Mouse (Mus musculus): ENCODE results near the gene Slc39a5.

Slc39a5 gene

GRCm38 (mm10) chr10:128376455-128377211 is 24.4 kb downstream of the Slc39a5 start, which contains the start of gene Ankrd52:
Gene Ankrd52 (plus strand): TSS chr10:128377115.
- peak; percentile 72 to 90 for DNase-seq (ENCODE audit: low spot score in 2 of 2)

GRCm38 (mm10) chr10:128376099-128376454 is 25.0 kb downstream of the Slc39a5 start:
- no peak for DNase-seq (ENCODE audit: low spot score in 2 of 2)

GRCm38 (mm10) chr10:128374393-128374792 is 26.6 kb downstream of the Slc39a5 start:
- DNase-seq (ENCODE audit: low spot score in 2 of 2), result no peak

GRCm38 (mm10) chr10:128372989-128373748 is 27.9 kb downstream of the Slc39a5 start:
- DNase-seq (ENCODE audit: low spot score in 2 of 2), result no peak

GRCm38 (mm10) chr10:128372142-128372541 is 28.9 kb downstream of the Slc39a5 start:
- no peak for DNase-seq (ENCODE audit: low spot score in 2 of 2)

GRCm38 (mm10) chr10:128370601-128371000 is 30.4 kb downstream of the Slc39a5 start:
- no peak for DNase-seq (ENCODE audit: low spot score in 2 of 2)

GRCm38 (mm10) chr10:128370021-128370420 is 31.0 kb downstream of the Slc39a5 start:
- no peak for DNase-seq (ENCODE audit: low spot score in 2 of 2)

- no peak for DNase-seq (ENCODE audit: low spot score in 2 of 2)
These were observed 31.4 kb downstream of the Slc39a5 start for GRCm38 (mm10) chr10:128369599-128369998.

GRCm38 (mm10) chr10:128369218-128369543 is 31.8 kb downstream of the Slc39a5 start:
- no peak for DNase-seq (ENCODE audit: low spot score in 2 of 2)

GRCm38 (mm10) chr10:128368402-128369217 is 32.4 kb downstream of the Slc39a5 start, which contains the start of gene Coq10a:
Gene Coq10a (minus strand): TSS chr10:128368997.
- DNase-seq (ENCODE audit: low spot score in 2 of 2), result peak; percentile 79 to 88

GRCm38 (mm10) chr10:128367899-128368401 is 33.1 kb downstream of the Slc39a5 start:
- DNase-seq (ENCODE audit: low spot score in 2 of 2), result no peak

- no peak for DNase-seq (ENCODE audit: low spot score in 2 of 2)
These were observed 38.5 kb downstream of the Slc39a5 start for GRCm38 (mm10) chr10:128362568-128362967.

GRCm38 (mm10) chr10:128361836-128362235 is 39.2 kb downstream of the Slc39a5 start:
- DNase-seq (ENCODE audit: low spot score in 2 of 2), result no peak

GRCm38 (mm10) chr10:128359226-128359625 is 41.8 kb downstream of the Slc39a5 start:
- DNase-seq (ENCODE audit: low spot score in 2 of 2), result no peak

- DNase-seq (ENCODE audit: low spot score in 2 of 2), result peak in 1 of 2 experiments; percentile 45
These were observed 42.2 kb downstream of the Slc39a5 start for GRCm38 (mm10) chr10:128358796-128359195.

- no peak for DNase-seq (ENCODE audit: low spot score in 2 of 2)
These were observed 53.5 kb downstream of the Slc39a5 start for GRCm38 (mm10) chr10:128347541-128347940.
